In genomic region chr5:105826916-105827510, GRCm38 (mm10) we compare ENCODE assay signal across 32 mouse cellular contexts. TPM values are rescaled to one million over a fixed set of nuclear protein-coding genes. Genes with fewer than 3 reads are reported as not detected.
DNase-seq lines count a peak whose midpoint lies in the region; ATAC-seq and TF ChIP-seq lines count a peak whose summit lies in the region.
"Had no signal": no experiment of that assay in that cellular context is flagged by ENCODE, and none has a peak within 500 bp of the region (broad histone marks: within the 10 kb centered on the region; RNA-seq: fewer than 3 reads in every experiment).

No protein-coding gene starts in this region.

- no peaks in the 10 kb centered on the region for H3K27me3 ChIP-seq in liver, embryonic 12.5 days (replicated peaks)
- no peaks in the 10 kb centered on the region for H3K27me3 ChIP-seq in Patski
- H3K27me3 ChIP-seq: embryonic facial prominence, embryonic 15.5 days; neural tube, embryonic 12.5 days had no signal

- no peak overlapping the region for H3K9ac ChIP-seq in liver, embryonic 12.5 days
- H3K9ac ChIP-seq: embryonic facial prominence, embryonic 15.5 days; hindbrain, embryonic 14.5 days; neural tube, embryonic 12.5 days had no signal

- no peaks in the 10 kb centered on the region for H3K36me3 ChIP-seq in liver, embryonic 12.5 days
- H3K36me3 ChIP-seq: embryonic facial prominence, embryonic 15.5 days; G1E; neural tube, embryonic 12.5 days had no signal

- peak; percentile 43; the same call in 1 of the 2 replicates for ATAC-seq in liver, embryonic 12.5 days
- peak; percentile 88 for ATAC-seq in Patski
- ATAC-seq: forebrain, embryonic 14.5 days; intestine, postnatal 0 days had no signal

- H3K4me1 ChIP-seq in liver, embryonic 12.5 days = peaks cover 42% of the 10 kb centered on the region

- DNase-seq in liver (no peak), Patski (ENCODE audit: low read depth, low spot score) (no peak), MN1 (ENCODE audit: low spot score) (no peak)
- DNase-seq in fat pad, adult 2 months (ENCODE audit: extremely low read depth, low read depth, low spot score) = peak; percentile 16
- DNase-seq in yolk sac, embryonic 10.5 days (ENCODE audit: low spot score) = peak; percentile 60
- DNase-seq in cerebellum, adult 18-20 months = no peak
- DNase-seq: adrenal gland, adult 2 months; adrenal gland, postnatal 36 days; cerebellum, adult 9-10 months; cerebellum, postnatal 36 days; gastrocnemius, postnatal 25 days; heart, adult 18-20 months; heart, postnatal 36 days; kidney, adult 9 months; kidney, postnatal 10 days; layer of hippocampus, adult 9-11 months; lung, adult 2 months; lung, postnatal 14 days; right cerebral cortex, adult 18-20 months; right cerebral cortex, postnatal 4 days; thymus, adult 2 months; thymus, postnatal 36 days had no signal

- CTCF ChIA-PET in Patski (lab: Charles Lee) = interaction anchor here (0.8 to 1.5 kb wide), 3 partner anchors 11 to 37 kb away, joined by 3 to 5 read pairs (median 3); no protein-coding TSS in a partner anchor

- H3K4me3 ChIP-seq in liver, embryonic 12.5 days = no peak overlapping the region
- H3K4me3 ChIP-seq: embryonic facial prominence, embryonic 15.5 days; myocyte; neural tube, embryonic 12.5 days had no signal

- POLR2A ChIA-PET in Patski (lab: Charles Lee) = interaction anchor here (0.7 kb wide), 1 partner anchor 10 kb away, joined by 3 read pairs; no protein-coding TSS in a partner anchor

- no peak overlapping the region for H3K27ac ChIP-seq in liver, embryonic 12.5 days
- H3K27ac ChIP-seq: embryonic facial prominence, embryonic 15.5 days; hindbrain, embryonic 14.5 days; neural tube, embryonic 12.5 days had no signal

- WGBS in liver, embryonic 12.5 days (ENCODE audit: insufficient replicate concordance) = 72% methylated on average over 5 of the region's 5 CpGs

- H3K4me2 ChIP-seq in liver, embryonic 12.5 days = no peak overlapping the region
- H3K4me2 ChIP-seq: embryonic facial prominence, embryonic 15.5 days; heart, embryonic 11.5 days; hindbrain, embryonic 14.5 days; midbrain, embryonic 11.5 days; neural tube, embryonic 12.5 days had no signal

- H3K9me3 ChIP-seq in liver, embryonic 12.5 days (replicated peaks) = no peaks in the 10 kb centered on the region
- H3K9me3 ChIP-seq: embryonic facial prominence, embryonic 15.5 days; neural tube, embryonic 12.5 days had no signal

- in situ Hi-C loops in Patski (cut with MboI; ENCODE audit: low pct_unique_long_range_greater_than_20kb) = no loop called here

- TF ChIP-seq CTCF in Patski (IDR thresholded peaks at IDR 0.05) = no peak

RNA-seq across cellular contexts. Expression of gene Zfp326, which starts 49.4 kb away (rescaled TPM):
- polyA plus RNA-seq in liver, embryonic 12.5 days (2016; fragmentation: Nextera tagmentation; extraction: Ambion mirVana) = 12.9 and 14.9 TPM in 2 replicates
- 47.3 TPM for polyA plus RNA-seq in Patski (2021)

Comparison
In these comparisons a context has a peak if more than half of its experiments do, and no peak if none do; other contexts are left out.
1. DNase-seq: peak in fat pad, adult 2 months (single experiment) and yolk sac, embryonic 10.5 days (single experiment); none in liver (single experiment), Patski (single experiment), MN1 (single experiment) and cerebellum, adult 18-20 months (0 of 2).